Mouse (Mus musculus) thymus, postnatal 0 days (tissue): Measurements from ENCODE around the gene Tmem127. TPM values are rescaled to one million over a fixed set of nuclear protein-coding genes. Genes with fewer than 3 reads are reported as not detected.
"Not testable (repeated sequence)": the region's sequence is repeated elsewhere in the genome, so short reads cannot be mapped to it uniquely, and the experiment has no call there.

Source experiments
- DNase-seq: peaks from one replicate; pipeline ENCODE4 v3.0.0-alpha.2; 2015; ENCODE audit warnings: low spot score
- polyA plus RNA-seq: library from polyadenylated mRNA; unstranded; fragments of >200 nt; fragmentation: Nextera tagmentation; extraction: Ambion mirVana; gene quantifications from 2 replicates; pipeline ENCODE4 v1.2.1, GENCODE M21; 2015

The Tmem127 gene
- polyA plus RNA-seq: 30.7 and 34.2 TPM in 2 replicates

DNA sequence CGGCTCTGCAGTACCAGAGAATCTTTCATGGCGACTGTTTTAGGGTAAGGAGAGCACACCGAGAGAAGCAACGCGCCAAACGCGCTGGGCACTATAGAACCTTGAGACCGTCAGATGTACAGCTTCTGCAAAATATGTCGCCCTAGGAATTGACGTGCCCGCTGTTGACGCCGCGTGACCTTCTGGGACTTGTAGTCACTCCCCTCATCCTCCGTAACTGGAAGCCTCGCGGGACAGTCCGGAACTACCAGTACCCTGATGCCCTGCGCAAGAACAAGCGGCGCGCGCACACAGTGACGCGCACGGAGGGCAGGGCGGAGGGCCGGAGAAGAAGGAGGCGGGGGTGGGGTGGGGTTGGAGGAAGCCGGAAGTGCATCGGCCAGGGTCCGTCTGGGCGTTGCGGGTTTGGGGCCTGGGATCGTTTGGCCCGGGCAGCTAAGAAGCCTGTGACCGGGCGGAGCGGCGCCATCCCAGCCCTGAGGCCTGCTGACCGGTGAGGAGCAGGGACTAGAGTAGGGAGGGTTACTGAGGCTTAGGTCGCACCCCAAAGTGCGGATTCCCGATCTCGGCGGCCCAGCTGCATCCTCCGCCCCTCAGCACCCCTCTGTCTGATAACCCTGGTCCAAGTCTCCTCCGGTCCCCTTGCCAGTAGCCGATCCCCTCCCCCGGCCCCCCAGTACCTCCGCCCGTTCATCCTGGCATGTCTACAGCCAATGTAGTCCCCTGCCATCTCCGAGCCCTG is at the start of gene Tmem127, which contains the start of gene Ciao1:
Gene Tmem127, plus strand, starts transcription at position 317 of the 742 bp plus-strand sequence.
Gene Ciao1, minus strand, starts transcription at position 225 of the 742 bp plus-strand sequence.
- peak; percentile 99 for DNase-seq

DNA sequence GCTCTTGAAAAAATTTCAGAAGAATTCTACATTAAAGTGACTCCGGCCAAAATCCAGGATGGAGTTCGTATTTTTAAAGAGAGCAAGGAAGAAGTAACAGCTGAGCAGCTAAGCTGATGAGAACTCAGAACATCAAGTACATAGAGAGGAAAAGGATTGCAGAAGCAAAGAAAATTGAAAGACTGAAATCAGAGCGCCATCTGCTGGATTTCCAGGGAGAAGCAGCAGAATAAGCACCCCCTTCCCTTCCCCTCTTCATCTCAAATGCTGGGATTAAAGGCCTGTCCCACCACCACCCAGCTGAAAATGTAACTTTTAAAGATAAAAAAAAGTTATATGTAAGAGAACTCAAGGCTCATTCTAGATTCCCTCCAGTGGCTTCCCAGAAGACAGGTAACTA is 42.8 kb upstream of the Tmem127 start:
- peak; percentile 59 for DNase-seq

DNA sequence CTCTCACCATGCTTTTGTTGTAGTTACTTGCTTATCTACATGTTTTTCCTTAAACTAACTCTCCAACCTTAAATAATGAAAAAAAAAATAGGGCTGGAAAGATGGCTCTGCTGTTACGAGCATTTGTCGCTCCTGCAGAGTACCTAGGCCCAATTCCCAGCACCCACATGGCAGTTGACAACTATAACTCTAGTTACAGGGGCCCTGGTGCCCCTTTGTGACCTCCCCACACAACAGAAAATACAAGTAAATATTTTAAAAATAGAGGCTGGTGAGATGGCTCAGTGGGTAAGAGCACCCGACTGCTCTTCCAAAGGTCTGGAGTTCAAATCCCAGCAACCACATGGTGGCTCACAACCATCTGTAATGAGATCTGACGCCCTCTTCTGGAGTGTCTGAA is 41.8 kb upstream of the Tmem127 start:
- not testable (repeated sequence) for DNase-seq

DNA sequence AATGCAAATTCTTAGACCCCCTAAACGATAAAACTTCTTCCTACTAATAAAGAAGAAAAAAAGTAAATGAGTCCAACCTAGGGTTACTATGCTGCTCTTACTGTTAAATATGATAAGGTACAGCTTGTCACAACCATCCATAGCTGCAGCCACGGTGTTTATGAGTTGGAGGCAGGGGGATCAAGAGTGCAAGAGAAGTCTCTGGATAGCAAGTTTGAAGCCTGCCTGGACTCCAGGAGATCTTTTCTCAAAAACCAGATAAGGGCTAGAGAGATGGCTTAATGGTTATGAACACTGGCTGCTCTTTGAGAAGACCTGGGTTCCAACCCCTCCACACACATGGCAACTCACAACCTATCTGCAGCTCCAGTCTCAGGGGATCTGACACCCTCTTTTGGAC is 40.8 kb upstream of the Tmem127 start:
- no peak for DNase-seq

DNA sequence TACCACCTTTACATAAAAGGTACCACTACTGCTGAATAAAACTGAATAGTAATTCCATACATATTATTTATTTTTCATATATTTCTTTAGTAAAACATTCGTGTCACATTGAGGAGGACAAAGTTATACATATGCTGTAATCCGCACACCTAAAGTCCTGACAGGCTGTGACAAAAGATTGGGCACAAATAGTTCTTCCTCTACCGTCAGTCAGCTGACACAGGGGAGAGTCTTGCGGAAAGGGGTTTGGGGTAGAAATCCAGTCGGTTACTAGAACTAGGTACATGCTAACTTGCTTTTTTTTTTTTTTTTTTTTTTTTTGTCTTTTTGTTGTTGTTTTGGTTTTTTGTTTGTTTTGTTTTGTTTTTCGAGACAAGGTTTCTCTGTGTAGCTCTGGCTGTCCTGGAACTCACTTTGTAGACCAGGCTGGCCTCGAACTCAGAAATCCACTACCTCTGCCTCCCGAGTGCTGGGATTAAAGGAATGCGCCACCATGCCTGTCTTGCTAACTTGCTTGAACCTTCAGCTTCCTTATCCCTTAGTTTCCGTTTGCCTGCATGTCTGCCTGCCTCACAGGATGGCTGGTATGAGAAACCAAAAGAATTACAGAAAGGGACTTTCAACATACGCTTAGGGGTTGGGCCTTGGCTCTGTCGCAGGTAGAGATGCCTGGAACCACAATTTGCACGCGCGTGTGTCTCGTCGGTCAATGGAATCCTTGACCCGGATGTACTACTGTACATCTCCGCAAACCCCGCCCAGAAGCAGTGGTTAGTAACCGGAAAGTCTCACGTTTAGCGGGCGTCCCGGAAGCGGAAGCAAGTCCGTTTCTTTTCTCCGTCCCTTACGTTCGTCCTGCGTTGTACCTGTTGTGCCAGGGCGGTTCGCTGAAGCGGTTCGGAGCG is 39.9 kb upstream of the Tmem127 start, which contains the start of the genes 1810024B03Rik and Snrnp200:
Gene 1810024B03Rik, minus strand, starts transcription at position 734 of the 905 bp plus-strand sequence.
Gene Snrnp200, plus strand, starts transcription at position 840 of the 905 bp plus-strand sequence.
- DNase-seq: peak; percentile 96

DNA sequence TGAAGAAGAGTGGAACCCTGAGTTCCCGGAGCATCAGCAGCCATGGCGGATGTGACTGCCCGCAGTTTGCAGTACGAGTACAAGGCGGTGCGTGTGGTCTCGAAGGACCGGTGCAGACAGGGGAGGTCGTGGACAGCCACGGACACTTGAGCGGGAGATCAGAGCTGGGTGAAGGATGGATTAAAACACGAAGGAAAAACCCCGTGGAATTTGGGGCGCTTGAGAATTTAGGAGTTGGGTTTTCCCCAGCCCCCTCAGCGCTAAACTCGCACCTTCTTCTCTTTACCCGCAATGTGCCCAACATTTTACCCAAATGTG is 39.3 kb upstream of the Tmem127 start:
- DNase-seq: no peak

DNA sequence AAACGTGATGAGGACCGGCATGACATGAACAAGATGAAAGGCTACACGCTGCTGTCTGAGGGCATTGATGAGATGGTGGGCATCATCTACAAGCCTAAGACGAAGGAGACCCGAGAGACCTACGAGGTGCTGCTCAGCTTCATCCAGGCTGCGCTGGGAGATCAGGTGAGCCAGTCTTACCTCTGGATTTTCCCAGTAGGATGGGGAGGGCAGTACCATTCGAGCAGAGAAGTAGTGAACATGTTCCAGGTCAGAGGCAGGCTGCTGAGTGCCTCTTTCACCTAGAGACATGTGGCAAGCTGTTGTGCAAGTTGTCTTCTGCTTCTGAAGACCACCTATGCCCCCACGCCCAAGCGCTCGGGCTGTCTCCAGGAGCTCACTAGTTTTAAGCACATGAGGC is 37.0 kb upstream of the Tmem127 start:
- DNase-seq: no peak

DNA sequence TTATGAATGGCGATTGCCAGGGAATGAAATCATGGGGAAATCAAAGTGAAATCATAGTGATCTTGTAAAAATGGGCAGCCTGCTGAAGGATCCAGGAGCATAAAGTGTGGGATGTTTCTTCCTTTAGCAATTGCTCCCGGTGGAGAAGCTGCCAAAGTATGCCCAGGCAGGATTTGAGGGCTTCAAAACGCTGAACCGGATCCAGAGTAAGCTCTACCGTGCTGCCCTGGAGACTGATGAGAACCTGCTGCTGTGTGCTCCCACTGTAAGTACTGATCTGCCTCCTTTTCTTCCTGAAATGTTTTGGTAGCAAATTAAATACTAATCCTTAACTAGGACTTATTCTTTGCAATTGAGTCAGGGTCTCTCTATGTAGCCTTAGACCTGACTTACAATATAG is 30.0 kb upstream of the Tmem127 start:
- DNase-seq: no peak

DNA sequence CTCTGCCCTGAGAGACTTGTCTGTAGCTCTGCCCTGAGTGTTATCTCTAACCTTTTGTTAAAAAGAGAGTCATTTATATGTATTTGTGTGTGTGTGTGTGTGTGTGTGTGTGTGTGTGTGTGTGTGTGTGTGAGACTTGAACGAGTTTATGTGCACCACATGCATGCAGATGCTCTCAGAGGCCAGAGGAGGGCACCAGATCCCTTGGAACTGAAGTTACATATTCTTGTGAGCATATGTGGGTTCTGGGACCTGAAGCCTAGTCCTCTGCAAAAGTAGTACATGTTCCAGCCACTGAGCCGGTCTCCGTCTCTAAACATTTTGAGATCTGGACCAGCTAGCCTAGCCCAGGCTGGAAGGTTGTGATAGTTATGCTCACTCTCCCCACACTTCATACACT is 22.4 kb upstream of the Tmem127 start:
- no peak for DNase-seq

DNA sequence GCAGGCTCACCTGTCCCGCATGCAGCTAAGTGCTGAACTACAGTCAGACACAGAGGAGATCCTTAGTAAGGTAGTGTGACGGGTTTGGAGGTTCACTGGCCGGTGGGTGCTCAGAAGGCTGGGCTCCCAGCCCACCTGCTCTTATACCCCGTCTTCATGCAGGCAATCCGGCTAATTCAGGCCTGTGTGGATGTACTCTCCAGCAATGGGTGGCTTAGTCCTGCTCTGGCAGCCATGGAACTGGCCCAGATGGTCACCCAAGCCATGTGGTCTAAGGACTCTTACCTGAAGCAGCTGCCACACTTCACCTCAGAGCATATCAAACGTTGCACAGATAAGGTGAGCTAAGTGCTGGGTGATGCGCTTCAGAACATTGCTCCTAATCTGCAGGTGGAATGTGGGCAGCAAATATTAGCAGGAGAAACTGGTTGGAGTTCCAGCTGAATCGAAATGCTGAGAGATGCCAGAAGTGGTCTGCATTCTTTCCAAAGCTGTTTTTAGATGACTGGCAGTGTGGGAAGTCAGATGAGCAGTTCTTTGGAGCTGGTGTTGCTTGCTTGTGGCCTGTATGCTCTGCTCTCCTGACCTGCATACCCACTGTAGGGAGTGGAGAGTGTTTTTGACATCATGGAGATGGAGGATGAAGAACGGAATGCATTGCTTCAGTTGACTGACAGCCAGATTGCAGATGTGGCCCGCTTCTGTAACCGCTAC is 9.7 kb upstream of the Tmem127 start:
- no peak for DNase-seq

DNA sequence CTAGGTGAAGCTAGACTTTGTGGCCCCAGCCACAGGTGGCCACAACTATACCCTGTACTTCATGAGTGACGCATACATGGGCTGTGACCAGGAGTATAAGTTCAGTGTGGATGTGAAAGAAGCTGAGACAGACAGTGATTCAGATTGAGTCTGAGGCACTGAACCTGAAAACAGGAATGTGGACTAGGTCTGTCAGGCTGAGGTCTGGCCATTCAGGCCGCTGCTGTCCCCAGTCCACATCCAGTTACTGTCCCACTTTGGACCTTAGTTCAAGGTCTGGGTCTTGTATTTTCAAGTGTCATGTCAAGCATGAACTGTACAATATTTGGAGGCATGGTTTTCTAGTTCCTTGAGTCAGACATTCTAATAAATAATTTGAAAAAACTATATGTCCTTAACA is 7.6 kb upstream of the Tmem127 start:
- no peak for DNase-seq

DNA sequence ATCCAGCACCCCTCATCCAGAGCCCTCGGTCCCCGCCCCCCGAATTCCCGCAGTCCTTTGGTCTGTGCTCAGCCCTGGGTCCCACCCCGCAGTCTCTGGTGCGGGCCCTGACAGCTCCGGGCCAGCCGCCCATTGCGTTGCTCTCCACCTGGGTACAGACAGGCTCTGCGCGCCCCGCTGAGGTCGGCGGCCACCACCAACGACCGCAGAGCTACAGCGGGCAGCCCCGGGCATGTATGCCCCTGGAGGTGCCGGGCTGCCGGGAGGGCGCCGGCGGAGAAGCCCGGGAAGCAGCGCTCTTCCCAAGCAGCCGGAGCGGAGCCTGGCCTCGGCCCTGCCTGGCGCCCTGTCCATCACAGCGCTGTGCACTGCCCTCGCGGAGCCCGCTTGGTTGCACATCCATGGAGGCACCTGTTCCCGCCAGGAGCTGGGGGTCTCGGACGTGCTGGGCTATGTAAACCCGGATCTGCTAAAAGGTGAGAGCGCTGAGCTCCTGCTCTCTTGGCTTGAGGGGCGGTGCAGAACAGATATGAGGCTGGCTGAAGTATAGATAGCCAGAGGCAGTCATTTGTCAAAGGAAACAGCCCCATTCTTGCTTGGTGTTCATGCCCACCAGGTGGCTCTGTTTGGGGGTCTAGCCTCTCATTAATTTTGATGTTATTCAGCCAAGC is 761 bp downstream of the Tmem127 start:
- DNase-seq: peak; percentile 41

DNA sequence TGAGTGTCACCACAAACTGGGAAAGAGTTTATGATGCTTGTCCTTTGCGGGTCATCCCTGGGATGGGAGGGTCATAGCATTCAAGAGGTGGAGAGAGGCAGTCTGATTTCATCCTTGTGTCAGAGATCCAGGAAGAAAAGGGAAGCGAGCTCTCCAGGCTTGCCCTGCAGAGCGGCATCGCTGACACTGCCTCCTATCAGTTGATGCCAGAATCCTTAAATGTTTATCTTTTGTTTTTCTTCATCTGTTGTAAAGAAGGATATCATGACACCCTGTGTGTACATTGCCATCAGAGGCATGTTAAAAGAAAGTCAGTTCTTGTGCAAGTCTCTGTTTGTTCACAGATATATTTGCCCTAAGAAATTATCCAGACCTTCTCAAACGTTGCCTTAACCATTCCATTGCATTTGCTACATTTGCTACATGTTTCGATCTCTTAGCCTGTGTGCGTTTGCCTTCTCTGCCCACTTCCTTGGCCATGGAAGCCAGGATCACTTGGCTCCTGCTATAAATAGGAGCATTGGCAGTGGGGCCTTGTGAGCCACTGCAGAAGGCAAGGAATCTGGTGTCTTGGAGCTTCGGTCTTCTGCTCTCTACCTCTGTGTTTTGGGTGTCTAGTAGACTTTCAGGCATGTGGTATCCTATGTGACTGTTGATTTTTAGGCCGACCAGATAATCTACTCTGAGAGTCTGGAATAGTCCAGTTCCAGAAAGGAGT is 2.7 kb downstream of the Tmem127 start:
- no peak for DNase-seq

DNA sequence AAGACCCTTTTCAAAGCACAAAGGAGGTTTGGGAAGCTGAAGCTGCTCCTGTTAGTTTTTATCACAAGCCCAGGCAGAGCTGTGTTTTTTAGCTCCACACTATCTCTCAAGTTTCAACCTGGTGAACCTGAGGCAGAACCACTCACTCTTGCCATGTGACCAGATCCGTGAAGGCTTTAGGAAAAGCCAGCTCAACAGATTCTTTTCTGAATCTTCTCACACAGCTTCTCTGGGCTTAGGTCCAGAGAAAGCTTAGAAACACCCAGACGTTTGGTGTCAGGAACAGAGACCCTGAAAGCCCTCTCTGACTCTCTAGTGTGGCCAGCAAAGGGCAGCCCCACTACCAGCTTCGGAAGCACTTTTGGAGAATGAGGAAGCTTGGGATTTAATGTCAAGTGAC is 3.7 kb downstream of the Tmem127 start:
- no peak for DNase-seq

DNA sequence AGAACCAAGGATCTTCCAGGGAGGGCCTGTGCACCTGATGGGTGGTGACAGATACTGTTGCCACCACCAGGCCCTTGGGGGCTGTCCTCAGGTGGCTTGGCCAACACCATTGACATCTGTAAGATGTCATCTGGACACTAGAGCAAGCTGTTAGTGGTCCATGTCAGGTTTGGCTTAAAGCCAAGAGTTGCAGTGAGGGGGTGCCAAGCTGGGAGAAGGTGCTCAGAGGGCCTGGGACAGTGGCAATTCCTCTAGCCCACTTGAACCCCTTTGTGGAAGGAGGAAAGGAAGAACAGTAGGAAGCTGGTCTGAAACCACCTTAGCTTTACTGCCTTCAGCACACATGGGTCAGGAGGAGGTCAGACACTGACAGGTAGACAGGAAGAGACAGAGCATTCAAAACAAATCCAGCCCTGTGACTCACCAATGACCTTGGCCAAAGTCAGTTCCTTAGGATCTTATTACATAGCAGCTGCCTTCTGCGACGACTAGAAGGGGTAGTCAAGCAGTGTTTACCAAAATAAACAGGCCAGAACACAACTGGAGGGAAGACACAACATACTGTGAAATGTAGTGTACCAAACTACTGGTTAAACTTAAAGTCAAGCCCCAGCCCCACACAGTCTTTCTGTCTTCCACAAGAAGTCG is 4.3 kb downstream of the Tmem127 start:
- no peak for DNase-seq

DNA sequence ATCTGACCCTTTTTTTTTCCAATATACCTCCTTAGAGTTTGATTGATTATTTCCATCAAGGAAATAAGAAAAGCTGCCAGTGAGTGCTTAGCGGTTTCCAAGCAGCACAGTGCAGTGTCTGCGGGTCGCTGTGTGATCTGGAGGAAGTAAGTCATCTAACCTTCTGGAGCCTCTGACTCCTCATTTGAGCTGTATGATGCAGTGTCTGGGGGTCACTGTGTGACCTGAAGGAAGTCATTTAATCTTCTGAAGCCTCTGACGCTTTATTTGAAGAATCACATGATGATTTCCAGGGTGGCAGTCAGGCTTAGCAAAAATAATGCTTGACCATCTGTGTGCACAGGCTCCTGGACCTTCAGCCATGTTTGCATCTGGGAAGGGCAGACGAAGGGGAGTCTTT is 5.1 kb downstream of the Tmem127 start:
- no peak for DNase-seq

DNA sequence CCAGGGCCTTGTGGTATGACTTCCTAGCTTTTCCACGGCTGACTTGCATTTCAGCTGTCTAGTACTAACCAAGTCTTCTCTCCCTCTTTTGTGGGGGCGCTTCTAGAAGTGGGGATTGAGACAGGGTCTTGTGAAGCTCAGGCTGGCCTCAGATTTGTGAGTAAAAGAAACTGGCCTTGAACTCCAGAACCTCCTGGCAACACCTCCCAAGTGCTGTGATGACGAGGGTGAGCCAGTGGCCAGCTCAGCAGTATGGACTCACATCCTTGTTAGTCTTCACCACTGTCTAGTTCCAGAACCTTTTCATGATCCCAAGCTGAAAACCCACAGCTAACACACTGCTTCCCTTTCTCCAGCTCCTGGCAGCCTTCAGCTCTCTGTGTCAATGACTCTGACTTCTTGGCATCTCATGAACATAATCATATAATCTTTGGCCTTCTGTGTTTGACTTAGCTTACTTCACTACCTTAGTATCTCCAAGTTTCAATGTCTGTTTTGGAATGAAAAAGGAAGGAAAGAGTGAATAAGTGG is 7.0 kb downstream of the Tmem127 start:
- no peak for DNase-seq

DNA sequence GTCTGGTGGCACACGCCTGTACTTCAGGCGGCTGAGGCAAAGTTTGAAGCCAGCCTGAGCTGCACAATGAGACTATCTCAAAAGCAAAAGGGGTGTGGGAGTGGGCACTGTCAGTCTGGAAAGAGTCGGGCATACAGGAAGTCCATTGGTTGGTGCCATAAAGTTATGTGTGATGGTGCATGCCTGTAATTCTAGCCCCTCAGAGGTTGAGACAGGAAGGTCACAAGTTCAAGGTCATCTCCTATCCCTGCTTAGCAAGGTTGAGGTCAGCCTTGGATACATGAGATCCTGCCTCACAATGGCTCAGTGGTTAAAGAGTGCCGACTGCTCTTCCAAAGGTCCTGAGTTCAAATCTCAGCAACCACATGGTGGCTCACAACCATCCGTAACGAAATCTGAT is 7.6 kb downstream of the Tmem127 start:
- no peak for DNase-seq

DNA sequence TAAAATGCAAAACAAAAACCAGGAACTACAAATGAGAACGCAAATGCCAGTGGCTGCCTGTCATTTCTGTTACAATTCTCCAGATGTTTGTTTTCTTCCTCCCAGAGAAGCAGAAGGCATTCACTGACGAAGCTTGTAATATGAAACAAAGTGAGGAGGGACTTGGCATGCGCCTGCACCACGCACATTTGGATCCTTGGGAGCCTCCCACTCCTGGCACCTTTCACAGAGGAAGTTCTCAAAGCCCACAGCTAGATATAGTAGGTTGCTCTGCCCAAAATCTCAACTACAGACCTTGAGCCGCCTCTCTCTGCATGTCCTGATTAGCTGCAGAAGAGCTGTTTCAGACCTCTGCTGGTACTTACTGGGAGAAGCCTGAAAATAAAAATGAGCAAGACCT is 11.6 kb downstream of the Tmem127 start:
- no peak for DNase-seq

DNA sequence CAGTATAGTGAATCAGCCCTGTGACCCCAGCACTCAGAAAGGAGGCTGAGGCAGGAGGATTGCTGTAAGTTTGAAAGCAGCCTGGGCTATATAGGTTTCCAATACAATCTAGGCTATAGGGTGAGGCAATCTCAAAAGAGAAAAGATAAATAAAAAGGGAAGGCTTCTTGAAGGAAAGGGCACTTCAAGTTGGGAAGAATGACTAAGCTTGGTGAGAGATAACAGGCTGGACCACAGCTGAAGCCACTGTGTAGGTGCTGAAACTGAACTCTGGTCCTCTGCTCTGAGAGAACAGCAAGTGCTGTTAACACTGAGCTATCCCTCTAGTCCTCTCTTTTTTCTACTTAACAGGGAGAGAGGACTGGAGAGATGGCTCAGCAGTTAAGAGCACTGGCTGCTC is 14.8 kb downstream of the Tmem127 start:
- no peak for DNase-seq
